Mouse (Mus musculus): Measurements from ENCODE around the gene Gnas. TPM values are rescaled to one million over a fixed set of nuclear protein-coding genes. Genes with fewer than 3 reads are reported as not detected.

The Gnas gene
- polyA plus RNA-seq, 1 experiment from 2014 or later: 1,470 TPM

DNA sequence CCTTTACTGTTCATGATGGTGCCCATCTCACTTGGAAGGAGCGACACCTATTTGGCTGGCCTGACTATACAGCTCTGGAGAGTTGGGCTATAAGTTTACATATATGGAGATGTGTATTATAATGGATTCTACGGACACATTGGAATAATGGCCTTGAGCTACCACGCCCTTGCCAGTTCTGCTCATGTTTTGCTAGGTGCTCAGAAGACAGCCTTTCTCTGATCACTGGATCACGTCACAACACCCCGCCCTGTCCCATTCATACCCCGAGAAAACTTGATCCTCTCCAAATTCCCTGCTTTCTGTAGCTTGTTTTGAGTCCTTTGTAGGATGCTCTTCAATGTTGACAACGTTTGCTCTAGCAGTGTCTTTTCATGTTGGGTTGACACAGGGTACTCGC is 19.9 kb upstream of the Gnas start:
- no peak overlapping the region for H3K4me3 ChIP-seq (ENCODE audit: low read depth, low read length)
- H3K4me1 ChIP-seq (ENCODE audit: control insufficient read depth, insufficient read depth, low read length): no peaks in the 10 kb centered on the region
- no peak overlapping the region for H3K4me2 ChIP-seq (replicated peaks; ENCODE audit: low read depth, low read length)
- WGBS: 82% methylated on average over 8 of the region's 8 CpGs
- no peaks in the 10 kb centered on the region; the same call in 1 of the 2 replicates for H3K36me3 ChIP-seq (ENCODE audit: control insufficient read depth, insufficient read depth, low read length)
- no peaks in the 10 kb centered on the region for H3K27me3 ChIP-seq (ENCODE audit: control insufficient read depth, insufficient read depth, low read length)
- H3K9ac ChIP-seq (replicated peaks; ENCODE audit: low read depth, low read length): no peak overlapping the region
- H3K27ac ChIP-seq (ENCODE audit: low read length): no peak overlapping the region
- ATAC-seq (ENCODE audit: insufficient number of reproducible peaks, insufficient read depth, low FRiP score, low read depth): no peak
- no peaks in the 10 kb centered on the region for H3K9me3 ChIP-seq (ENCODE audit: control insufficient read depth, low read depth, low read length)

DNA sequence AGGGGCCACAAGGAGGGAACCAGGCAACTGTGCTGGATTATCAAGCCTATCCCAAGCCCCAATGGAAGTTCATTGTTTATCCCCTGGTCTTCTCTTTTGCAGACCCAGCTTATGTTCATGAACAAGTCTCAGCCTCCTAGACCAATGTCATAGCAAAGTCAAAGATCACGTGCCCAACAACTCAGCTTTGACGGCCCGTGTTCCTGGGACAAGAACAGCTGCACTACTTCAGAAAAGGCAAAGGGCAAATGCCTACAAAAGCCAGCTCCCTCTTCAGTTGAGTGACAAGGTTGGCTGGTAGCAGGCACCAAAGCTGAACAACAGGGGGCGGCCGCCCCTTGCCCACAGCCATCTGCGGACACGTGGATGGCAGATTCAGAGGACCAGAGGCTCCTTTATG is 13.7 kb upstream of the Gnas start:
- no peak overlapping the region for H3K9ac ChIP-seq (replicated peaks; ENCODE audit: low read depth, low read length)
- ATAC-seq (ENCODE audit: insufficient number of reproducible peaks, insufficient read depth, low FRiP score, low read depth): no peak
- no peak overlapping the region for H3K4me2 ChIP-seq (replicated peaks; ENCODE audit: low read depth, low read length)
- H3K9me3 ChIP-seq (ENCODE audit: control insufficient read depth, low read depth, low read length): no peaks in the 10 kb centered on the region
- no peaks in the 10 kb centered on the region for H3K4me1 ChIP-seq (ENCODE audit: control insufficient read depth, insufficient read depth, low read length)
- H3K27ac ChIP-seq (ENCODE audit: low read length): no peak overlapping the region
- H3K4me3 ChIP-seq (ENCODE audit: low read depth, low read length): no peak overlapping the region
- H3K36me3 ChIP-seq (ENCODE audit: control insufficient read depth, insufficient read depth, low read length): no peaks in the 10 kb centered on the region; the same call in 1 of the 2 replicates
- H3K27me3 ChIP-seq (ENCODE audit: control insufficient read depth, insufficient read depth, low read length): no peaks in the 10 kb centered on the region
- WGBS: 80% methylated on average over 7 of the region's 7 CpGs

DNA sequence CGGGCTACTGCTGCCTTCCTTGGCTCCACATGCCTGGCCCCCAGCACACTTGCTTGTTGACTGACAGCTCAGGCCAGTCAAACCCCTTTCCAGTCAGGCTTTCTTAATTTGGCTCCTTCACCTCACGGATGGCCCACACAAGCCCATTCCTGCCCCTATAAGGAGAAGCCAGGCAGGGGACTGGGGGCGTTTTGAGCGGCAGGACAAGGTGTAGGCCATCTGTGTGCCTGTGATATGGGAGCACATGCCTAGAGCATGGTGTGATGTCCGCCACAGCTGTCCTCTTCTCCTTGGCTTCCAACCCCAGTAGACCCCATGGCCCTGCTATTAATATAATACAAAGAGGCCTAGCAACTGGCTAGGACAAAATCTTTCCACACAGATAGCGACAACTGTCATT is 12.7 kb upstream of the Gnas start:
- Histone ChIP-seq H3K9ac (replicated peaks; ENCODE audit: low read depth, low read length) (no peak overlapping the region), H3K36me3 (ENCODE audit: control insufficient read depth, insufficient read depth, low read length) (no peaks in the 10 kb centered on the region; the same call in 1 of the 2 replicates), H3K27ac (ENCODE audit: low read length) (no peak overlapping the region), H3K9me3 (ENCODE audit: control insufficient read depth, low read depth, low read length) (no peaks in the 10 kb centered on the region), H3K27me3 (ENCODE audit: control insufficient read depth, insufficient read depth, low read length) (no peaks in the 10 kb centered on the region), H3K4me2 (replicated peaks; ENCODE audit: low read depth, low read length) (no peak overlapping the region), H3K4me3 (ENCODE audit: low read depth, low read length) (no peak overlapping the region), H3K4me1 (ENCODE audit: control insufficient read depth, insufficient read depth, low read length) (no peaks in the 10 kb centered on the region)
- no peak for ATAC-seq (ENCODE audit: insufficient number of reproducible peaks, insufficient read depth, low FRiP score, low read depth)
- WGBS: 88% methylated on average over 6 of the region's 6 CpGs

- no peak for ATAC-seq (ENCODE audit: insufficient number of reproducible peaks, insufficient read depth, low FRiP score, low read depth)
- no peak overlapping the region for H3K4me2 ChIP-seq (replicated peaks; ENCODE audit: low read depth, low read length)
- no peaks in the 10 kb centered on the region for H3K9me3 ChIP-seq (ENCODE audit: control insufficient read depth, low read depth, low read length)
- H3K27me3 ChIP-seq (ENCODE audit: control insufficient read depth, insufficient read depth, low read length): no peaks in the 10 kb centered on the region
- H3K36me3 ChIP-seq (ENCODE audit: control insufficient read depth, insufficient read depth, low read length): no peaks in the 10 kb centered on the region; the same call in 1 of the 2 replicates
- no peak overlapping the region for H3K9ac ChIP-seq (replicated peaks; ENCODE audit: low read depth, low read length)
- no peak overlapping the region for H3K4me3 ChIP-seq (ENCODE audit: low read depth, low read length)
- no peak overlapping the region for H3K27ac ChIP-seq (ENCODE audit: low read length)
- H3K4me1 ChIP-seq (ENCODE audit: control insufficient read depth, insufficient read depth, low read length): no peaks in the 10 kb centered on the region
- WGBS: 76% methylated on average over 5 of the region's 5 CpGs
These were observed 11.0 kb upstream of the Gnas start for GRCm38 (mm10) chr2:174273131-174273530.

DNA sequence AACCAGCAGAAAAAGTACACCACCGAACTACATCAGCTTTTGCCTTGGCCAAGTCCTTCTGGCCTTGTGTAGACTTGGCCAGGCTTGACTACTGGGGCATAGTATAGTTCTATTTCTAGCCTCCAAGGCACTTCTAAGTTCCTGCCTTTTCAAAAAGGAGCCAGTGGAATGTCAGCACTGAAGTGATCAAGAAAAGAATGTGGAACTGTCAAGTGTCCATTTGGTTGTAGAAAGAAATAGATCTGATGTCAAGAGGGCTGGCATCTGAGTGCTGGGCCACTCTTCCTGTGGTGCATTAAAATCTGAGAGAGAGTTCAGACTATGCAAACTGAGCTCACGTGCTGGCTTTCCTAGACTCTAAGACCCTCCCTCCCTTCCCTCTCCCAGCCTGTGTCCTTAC is 10.2 kb upstream of the Gnas start:
- no peak overlapping the region for H3K4me2 ChIP-seq (replicated peaks; ENCODE audit: low read depth, low read length)
- ATAC-seq (ENCODE audit: insufficient number of reproducible peaks, insufficient read depth, low FRiP score, low read depth): no peak
- H3K4me3 ChIP-seq (ENCODE audit: low read depth, low read length): no peak overlapping the region
- H3K27ac ChIP-seq (ENCODE audit: low read length): no peak overlapping the region
- H3K9me3 ChIP-seq (ENCODE audit: control insufficient read depth, low read depth, low read length): no peaks in the 10 kb centered on the region
- H3K4me1 ChIP-seq (ENCODE audit: control insufficient read depth, insufficient read depth, low read length): no peaks in the 10 kb centered on the region
- H3K27me3 ChIP-seq (ENCODE audit: control insufficient read depth, insufficient read depth, low read length): no peaks in the 10 kb centered on the region
- WGBS: 73% methylated on average over 2 of the region's 2 CpGs
- no peak overlapping the region for H3K9ac ChIP-seq (replicated peaks; ENCODE audit: low read depth, low read length)
- no peaks in the 10 kb centered on the region; the same call in 1 of the 2 replicates for H3K36me3 ChIP-seq (ENCODE audit: control insufficient read depth, insufficient read depth, low read length)

- ATAC-seq (ENCODE audit: insufficient number of reproducible peaks, insufficient read depth, low FRiP score, low read depth): no peak
- no peak overlapping the region for H3K4me2 ChIP-seq (replicated peaks; ENCODE audit: low read depth, low read length)
- WGBS: 80% methylated on average over 8 of the region's 8 CpGs
- H3K4me1 ChIP-seq (ENCODE audit: control insufficient read depth, insufficient read depth, low read length): no peaks in the 10 kb centered on the region
- peaks cover 7% of the 10 kb centered on the region; the same call in 1 of the 2 replicates for H3K9me3 ChIP-seq (ENCODE audit: control insufficient read depth, low read depth, low read length)
- H3K4me3 ChIP-seq (ENCODE audit: low read depth, low read length): no peak overlapping the region
- H3K9ac ChIP-seq (replicated peaks; ENCODE audit: low read depth, low read length): no peak overlapping the region
- peaks cover 32% of the 10 kb centered on the region; the same call in 1 of the 2 replicates for H3K36me3 ChIP-seq (ENCODE audit: control insufficient read depth, insufficient read depth, low read length)
- 0 out of 2 replicates have a peak, but pooled peaks cover 5% of the 10 kb centered on the region for H3K27me3 ChIP-seq (ENCODE audit: control insufficient read depth, insufficient read depth, low read length)
- H3K27ac ChIP-seq (ENCODE audit: low read length): no peak overlapping the region
These were observed 4.3 kb upstream of the Gnas start for GRCm38 (mm10) chr2:174279771-174280170.

DNA sequence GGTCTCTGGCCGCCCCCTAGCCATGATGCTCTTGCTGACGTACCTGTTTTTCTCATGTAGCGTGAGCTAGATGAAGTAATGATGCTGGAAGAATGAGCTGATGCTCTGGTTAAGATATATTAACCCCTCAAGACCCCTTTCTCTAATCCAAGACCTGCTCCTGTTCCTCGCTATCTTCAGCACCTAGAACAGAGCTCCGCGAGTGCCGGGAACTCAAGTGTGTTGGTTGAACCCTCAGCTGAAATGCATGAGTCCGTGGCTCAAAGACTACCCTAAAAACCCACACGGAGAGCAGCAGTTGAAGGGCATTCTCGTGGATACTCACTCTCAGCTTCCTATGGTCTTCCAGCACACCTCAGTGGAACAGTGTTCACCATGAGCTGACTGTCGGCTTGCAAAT is 779 bp upstream of the Gnas start:
- no peak overlapping the region for H3K9ac ChIP-seq (replicated peaks; ENCODE audit: low read depth, low read length)
- H3K27ac ChIP-seq (ENCODE audit: low read length): no peak overlapping the region
- no peaks in the 10 kb centered on the region for H3K4me1 ChIP-seq (ENCODE audit: control insufficient read depth, insufficient read depth, low read length)
- H3K9me3 ChIP-seq (ENCODE audit: control insufficient read depth, low read depth, low read length): peaks cover 36% of the 10 kb centered on the region
- 53% methylated on average over 11 of the region's 11 CpGs for WGBS
- no peak overlapping the region; the same call in 1 of the 2 replicates for H3K4me3 ChIP-seq (ENCODE audit: low read depth, low read length)
- no peak for ATAC-seq (ENCODE audit: insufficient number of reproducible peaks, insufficient read depth, low FRiP score, low read depth)
- H3K4me2 ChIP-seq (replicated peaks; ENCODE audit: low read depth, low read length): peak overlapping the region; percentile 44
- H3K36me3 ChIP-seq (ENCODE audit: control insufficient read depth, insufficient read depth, low read length): peaks cover 52% of the 10 kb centered on the region
- H3K27me3 ChIP-seq (ENCODE audit: control insufficient read depth, insufficient read depth, low read length): peaks cover 24% of the 10 kb centered on the region; the same call in 1 of the 2 replicates

DNA sequence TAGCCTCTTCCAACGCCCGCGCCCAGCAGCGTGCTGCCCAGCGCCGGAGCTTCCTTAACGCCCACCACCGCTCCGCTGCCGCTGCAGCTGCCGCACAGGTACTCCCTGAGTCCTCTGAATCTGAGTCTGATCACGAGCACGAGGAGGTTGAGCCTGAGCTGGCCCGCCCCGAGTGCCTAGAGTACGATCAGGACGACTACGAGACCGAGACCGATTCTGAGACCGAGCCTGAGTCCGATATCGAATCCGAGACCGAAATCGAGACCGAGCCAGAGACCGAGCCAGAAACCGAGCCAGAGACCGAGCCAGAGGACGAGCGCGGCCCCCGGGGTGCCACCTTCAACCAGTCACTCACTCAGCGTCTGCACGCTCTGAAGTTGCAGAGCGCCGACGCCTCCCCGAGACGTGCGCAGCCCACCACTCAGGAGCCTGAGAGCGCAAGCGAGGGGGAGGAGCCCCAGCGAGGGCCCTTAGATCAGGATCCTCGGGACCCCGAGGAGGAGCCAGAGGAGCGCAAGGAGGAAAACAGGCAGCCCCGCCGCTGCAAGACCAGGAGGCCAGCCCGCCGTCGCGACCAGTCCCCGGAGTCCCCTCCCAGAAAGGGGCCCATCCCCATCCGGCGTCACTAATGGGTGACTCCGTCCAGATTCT is 812 bp downstream of the Gnas start:
- Histone ChIP-seq H3K36me3 (ENCODE audit: control insufficient read depth, insufficient read depth, low read length) (peaks cover 52% of the 10 kb centered on the region), H3K4me3 (ENCODE audit: low read depth, low read length) (peak overlapping the region; percentile 27), H3K27me3 (ENCODE audit: control insufficient read depth, insufficient read depth, low read length) (peaks cover 27% of the 10 kb centered on the region), H3K4me1 (ENCODE audit: control insufficient read depth, insufficient read depth, low read length) (no peaks in the 10 kb centered on the region), H3K9ac (replicated peaks; ENCODE audit: low read depth, low read length) (no peak overlapping the region), H3K4me2 (replicated peaks; ENCODE audit: low read depth, low read length) (peak overlapping the region; percentile 44), H3K27ac (ENCODE audit: low read length) (no peak overlapping the region), H3K9me3 (ENCODE audit: control insufficient read depth, low read depth, low read length) (peaks cover 36% of the 10 kb centered on the region)
- WGBS: 41% methylated on average over 58 of the region's 58 CpGs
- ATAC-seq (ENCODE audit: insufficient number of reproducible peaks, insufficient read depth, low FRiP score, low read depth): no peak
